ENCODE assay signal across 8 mouse cellular contexts in the genomic region with DNA sequence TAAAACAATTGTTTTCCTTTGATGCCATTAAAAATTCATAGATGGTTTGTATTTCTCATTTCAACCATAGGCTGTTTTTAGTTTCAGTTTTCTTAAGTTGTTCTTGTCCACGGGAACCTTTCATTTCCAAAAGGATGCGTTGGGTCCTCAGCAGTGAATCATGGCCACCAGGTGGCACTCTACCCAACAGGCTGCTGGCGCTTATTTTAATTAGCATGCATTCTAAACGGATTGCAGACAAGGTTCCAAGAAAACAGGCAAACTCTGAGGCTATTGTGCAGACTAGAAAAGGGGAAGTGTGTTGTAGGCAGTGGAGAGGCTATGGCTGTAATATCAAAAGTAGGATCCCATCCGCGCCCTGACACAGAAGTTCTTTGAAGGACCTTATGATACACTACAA.
A peak's percentile ranks its signal among the peaks of the same experiment; 100 is the strongest.
DNase-seq lines count a peak whose midpoint lies in the region; ATAC-seq and TF ChIP-seq lines count a peak whose summit lies in the region.

No protein-coding gene starts in this region.

- WGBS in hindbrain, embryonic 10.5 days = 49% methylated on average over 6 of the region's 6 CpGs
- 43% methylated on average over 6 of the region's 6 CpGs for WGBS in hindbrain, embryonic 12.5 days

- H3K27me3 ChIP-seq in hindbrain, embryonic 10.5 days (ENCODE audit: insufficient read depth, poor library complexity, severe bottlenecking) = no peaks in the 10 kb centered on the region
- H3K27me3 ChIP-seq in hindbrain, embryonic 12.5 days = no peaks in the 10 kb centered on the region
- H3K27me3 ChIP-seq in Patski = peaks cover 17% of the 10 kb centered on the region
- no peaks in the 10 kb centered on the region for H3K27me3 ChIP-seq in splenic B cell, adult 2 months (ENCODE audit: control insufficient read depth, insufficient read depth, low read length, poor library complexity, severe bottlenecking)

- DNase-seq in hindbrain, embryonic 10.5 days (ENCODE audit: low spot score) = peak; percentile 45
- no peak for DNase-seq in Patski (ENCODE audit: low read depth, low spot score)
- peak; percentile 3 for DNase-seq in cerebellum, adult 9-11 months
- peak; percentile 29 for DNase-seq in gastrocnemius, adult 18-20 months (ENCODE audit: low spot score)
- peak; percentile 44 to 79 for DNase-seq in layer of hippocampus, adult 8-10 months (ENCODE audit: low spot score in 2 of 2)
- DNase-seq in lung, postnatal 14 days = peak; percentile 63
- DNase-seq in splenic B cell, adult 2 months (ENCODE audit: low read depth, low spot score) = peak; percentile 17

- no peak overlapping the region for H3K4me3 ChIP-seq in hindbrain, embryonic 10.5 days
- H3K4me3 ChIP-seq in hindbrain, embryonic 12.5 days = no peak overlapping the region

- CTCF ChIA-PET in Patski (lab: Charles Lee) = no interaction called here

- H3K4me2 ChIP-seq in hindbrain, embryonic 12.5 days (replicated peaks) = no peak overlapping the region

- no peak overlapping the region for H3K9ac ChIP-seq in hindbrain, embryonic 12.5 days

- H3K9me3 ChIP-seq in hindbrain, embryonic 10.5 days = no peaks in the 10 kb centered on the region
- no peaks in the 10 kb centered on the region for H3K9me3 ChIP-seq in hindbrain, embryonic 12.5 days (replicated peaks)

- in situ Hi-C loops in Patski (cut with MboI; ENCODE audit: low pct_unique_long_range_greater_than_20kb) = loop anchor here (5.0 to 25.0 kb wide), 2 partner anchors 107 to 357 kb away; partner anchors contain the start of gene Cyct

- ATAC-seq in hindbrain, embryonic 12.5 days (ENCODE audit: low FRiP score) = no peak
- peak; percentile 72 for ATAC-seq in Patski

- H3K4me1 ChIP-seq in hindbrain, embryonic 10.5 days (replicated peaks) = no peaks in the 10 kb centered on the region
- no peaks in the 10 kb centered on the region for H3K4me1 ChIP-seq in hindbrain, embryonic 12.5 days

- H3K36me3 ChIP-seq in hindbrain, embryonic 10.5 days = no peaks in the 10 kb centered on the region
- H3K36me3 ChIP-seq in hindbrain, embryonic 12.5 days = no peaks in the 10 kb centered on the region
- no peaks in the 10 kb centered on the region for H3K36me3 ChIP-seq in splenic B cell, adult 2 months (ENCODE audit: control insufficient read depth, insufficient read depth, low read length, poor library complexity, severe bottlenecking)

- POLR2A ChIA-PET in Patski (lab: Charles Lee) = no interaction called here

- TF ChIP-seq CTCF in Patski (IDR thresholded peaks at IDR 0.05) = peak; percentile 90

- no peak overlapping the region for H3K27ac ChIP-seq in hindbrain, embryonic 10.5 days
- H3K27ac ChIP-seq in hindbrain, embryonic 12.5 days = no peak overlapping the region
